Mouse (Mus musculus) ES-E14 (cell line): ENCODE measurements around the gene Vps41.

ENCODE experiments used
- CHD2 ChIP-seq: IDR thresholded peaks from 2 replicates; pipeline ENCODE4 v1.6.1; 2014; ENCODE audit warnings: mild to moderate bottlenecking, low read depth, low read length, inconsistent platforms
- HCFC1 ChIP-seq: IDR thresholded peaks from 2 replicates; pipeline ENCODE4 v1.6.1; 2012; ENCODE audit warnings: low read length, inconsistent platforms, borderline replicate concordance; ENCODE audit not compliant: insufficient read depth
- MAFK ChIP-seq: IDR thresholded peaks from 2 replicates; pipeline ENCODE4 v1.6.1; 2014; ENCODE audit warnings: mild to moderate bottlenecking, low read depth, low read length, inconsistent platforms; ENCODE audit not compliant: insufficient read depth
- ZNF384 ChIP-seq: IDR thresholded peaks from 2 replicates; pipeline ENCODE4 v1.6.1; 2012; ENCODE audit warnings: low read depth, low read length, inconsistent platforms

DNA sequence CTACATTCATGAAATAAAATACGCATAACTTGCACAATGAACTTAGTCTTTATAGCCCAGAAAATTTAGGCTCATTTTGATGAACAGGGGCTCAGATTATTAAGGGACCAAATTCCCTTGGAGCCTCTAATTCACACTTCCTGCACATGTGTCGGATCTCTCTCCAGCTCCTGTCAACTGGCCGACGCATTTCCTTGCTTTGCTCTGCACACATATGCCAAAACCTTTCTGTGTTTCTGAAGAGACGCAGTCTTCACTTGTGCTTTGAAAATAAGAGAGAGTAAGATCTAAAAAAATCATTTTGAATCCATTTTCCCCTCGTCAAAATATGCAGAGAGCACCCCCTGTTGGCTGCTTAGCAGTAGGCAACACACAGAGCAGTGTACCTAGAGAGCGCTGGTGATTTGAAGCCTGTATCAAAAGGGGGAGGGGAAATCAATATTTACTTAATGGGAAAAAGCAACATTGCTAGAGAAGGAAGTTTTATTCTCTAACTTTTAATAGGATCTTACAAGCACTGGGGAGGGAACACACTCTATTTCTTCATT is 18.5 kb upstream of the Vps41 start:
- no peak for TF ChIP-seq MAFK
- TF ChIP-seq ZNF384 = no peak
- TF ChIP-seq CHD2 = no peak
- TF ChIP-seq HCFC1 = no peak
